Mouse (Mus musculus): ENCODE results near the gene Gm14139.
"Not testable (repeated sequence)": the region's sequence is repeated elsewhere in the genome, so short reads cannot be mapped to it uniquely, and the experiment has no call there.

Gm14139 gene

GRCm38 (mm10) chr2:150181570-150181999, at the start of gene Gm14139:
Gm14139 (plus strand) TSS chr2:150181755.
- DNase-seq (ENCODE audit: low read depth): not testable (repeated sequence)

- not testable (repeated sequence) for DNase-seq (ENCODE audit: low read depth)
These were observed 49.6 kb upstream of the Gm14139 start for GRCm38 (mm10) chr2:150132002-150132401.

GRCm38 (mm10) chr2:150132773-150133172, 48.8 kb upstream of the Gm14139 start:
- no peak for DNase-seq (ENCODE audit: low read depth)

- peak; percentile 86 for DNase-seq (ENCODE audit: low read depth)
These were observed 45.1 kb upstream of the Gm14139 start, which contains the start of gene Zfp120 for GRCm38 (mm10) chr2:150136435-150136897. Zfp120 (minus strand) TSS chr2:150136708.

- no peak for DNase-seq (ENCODE audit: low read depth)
These were observed 14.9 kb upstream of the Gm14139 start for GRCm38 (mm10) chr2:150166703-150167102.

GRCm38 (mm10) chr2:150173833-150174232, 7.7 kb upstream of the Gm14139 start:
- no peak for DNase-seq (ENCODE audit: low read depth)

GRCm38 (mm10) chr2:150179579-150179978, 2.0 kb upstream of the Gm14139 start, which contains the start of gene Gm10770:
Gm10770 (minus strand) TSS chr2:150179679.
- not testable (repeated sequence) for DNase-seq (ENCODE audit: low read depth)

GRCm38 (mm10) chr2:150181046-150181445, 509 bp upstream of the Gm14139 start:
- not testable (repeated sequence) for DNase-seq (ENCODE audit: low read depth)

GRCm38 (mm10) chr2:150217600-150218362, 36.2 kb downstream of the Gm14139 start, which contains the start of gene Zfp937:
Zfp937 (plus strand) TSS chr2:150218073.
- DNase-seq (ENCODE audit: low read depth): not testable (repeated sequence)

- DNase-seq (ENCODE audit: low read depth): not testable (repeated sequence)
These were observed 36.8 kb downstream of the Gm14139 start for GRCm38 (mm10) chr2:150218363-150218725.

- DNase-seq (ENCODE audit: low read depth): not testable (repeated sequence)
These were observed 41.7 kb downstream of the Gm14139 start for GRCm38 (mm10) chr2:150223263-150223662.
